Mouse (Mus musculus) adrenal gland, adult 8-10 months (tissue): ENCODE measurements around the gene Ajm1. TPM values are rescaled to one million over a fixed set of nuclear protein-coding genes. Genes with fewer than 3 reads are reported as not detected.

Experiments
- DNase-seq: peaks from one replicate; pipeline ENCODE4 v3.0.0; 2022
- total RNA-seq, 4 experiments: library from RNA; stranded (reverse); gene quantifications; 2 replicates each; pipeline ENCODE4 v1.2.4; 2022

The Ajm1 gene
- total RNA-seq, 4 experiments from 2014 or later: 1.6 to 4.8 (median 3.8) TPM

GRCm38 (mm10) chr2:25583571-25583970 is 2.0 kb upstream of the Ajm1 start:
- DNase-seq: no peak

GRCm38 (mm10) chr2:25583120-25583481 is 1.5 kb upstream of the Ajm1 start:
- no peak for DNase-seq

GRCm38 (mm10) chr2:25582466-25583119 is 1.0 kb upstream of the Ajm1 start:
- no peak for DNase-seq

- DNase-seq: no peak
These were observed 344 bp upstream of the Ajm1 start for GRCm38 (mm10) chr2:25581901-25582301.

GRCm38 (mm10) chr2:25580621-25581101 is 896 bp downstream of the Ajm1 start:
- DNase-seq: no peak

- DNase-seq: no peak
These were observed 1.7 kb downstream of the Ajm1 start for GRCm38 (mm10) chr2:25579737-25580460.

- no peak for DNase-seq
These were observed 2.5 kb downstream of the Ajm1 start for GRCm38 (mm10) chr2:25578796-25579736.

GRCm38 (mm10) chr2:25577951-25578795 is 3.4 kb downstream of the Ajm1 start:
- DNase-seq: no peak

- DNase-seq: no peak
These were observed 4.3 kb downstream of the Ajm1 start for GRCm38 (mm10) chr2:25576965-25577891.

- DNase-seq: no peak
These were observed 5.3 kb downstream of the Ajm1 start for GRCm38 (mm10) chr2:25576028-25576850.

- no peak for DNase-seq
These were observed 6.0 kb downstream of the Ajm1 start for GRCm38 (mm10) chr2:25575432-25576027.

- DNase-seq: peak; percentile 96
These were observed 6.8 kb downstream of the Ajm1 start, which contains the start of the genes Mamdc4 and Phpt1 for GRCm38 (mm10) chr2:25574579-25575431. TSS of gene Mamdc4 (minus strand) at chr2:25574845. TSS of gene Phpt1 (minus strand) at chr2:25575224.

GRCm38 (mm10) chr2:25574136-25574535 is 7.4 kb downstream of the Ajm1 start:
- no peak for DNase-seq

- DNase-seq: no peak
These were observed 8.5 kb downstream of the Ajm1 start for GRCm38 (mm10) chr2:25573068-25573467.

- DNase-seq: no peak
These were observed 10.3 kb downstream of the Ajm1 start for GRCm38 (mm10) chr2:25571221-25571620.

- no peak for DNase-seq
These were observed 12.2 kb downstream of the Ajm1 start for GRCm38 (mm10) chr2:25569323-25569722.

- no peak for DNase-seq
These were observed 13.0 kb downstream of the Ajm1 start for GRCm38 (mm10) chr2:25568473-25569019.

- no peak for DNase-seq
These were observed 15.0 kb downstream of the Ajm1 start for GRCm38 (mm10) chr2:25566558-25566957.
